Mouse (Mus musculus) bone marrow macrophage, adult 2 months (primary cell): ENCODE measurements around the gene Ltb4r2. TPM values are rescaled to one million over a fixed set of nuclear protein-coding genes. Genes with fewer than 3 reads are reported as not detected.

ENCODE experiments used
- H3K27ac ChIP-seq: 2 replicates; pipeline ENCODE4 v1.5.1; 2012; ENCODE audit warnings: low read depth, low read length; ENCODE audit not compliant: insufficient read depth
- H3K4me1 ChIP-seq: 2 replicates; pipeline ENCODE4 v1.6.1; 2012; ENCODE audit warnings: low read length; ENCODE audit not compliant: control insufficient read depth, insufficient read depth
- H3K4me3 ChIP-seq: 2 replicates; pipeline ENCODE4 v1.5.1; 2012; ENCODE audit warnings: mild to moderate bottlenecking, low read length, moderate library complexity; ENCODE audit not compliant: insufficient read depth
- CTCF ChIP-seq: IDR thresholded peaks from 2 replicates; pipeline ENCODE4 v1.5.1; 2012; ENCODE audit warnings: low read depth, mild to moderate bottlenecking, low read length, moderate library complexity
- POLR2A ChIP-seq: IDR thresholded peaks from 2 replicates; pipeline ENCODE4 v1.6.1; 2012; ENCODE audit warnings: mild to moderate bottlenecking, low read depth, low read length, borderline replicate concordance
- polyA plus RNA-seq: library from polyadenylated mRNA; stranded (reverse); fragments of >200 nt; gene quantifications from 2 replicates; pipeline ENCODE4 v1.2.4, GENCODE M21; 2012; ENCODE audit not compliant: missing spikeins, insufficient read depth, insufficient read length

Gene Ltb4r2
- polyA plus RNA-seq, 1 experiment, result 0.15 TPM

DNA sequence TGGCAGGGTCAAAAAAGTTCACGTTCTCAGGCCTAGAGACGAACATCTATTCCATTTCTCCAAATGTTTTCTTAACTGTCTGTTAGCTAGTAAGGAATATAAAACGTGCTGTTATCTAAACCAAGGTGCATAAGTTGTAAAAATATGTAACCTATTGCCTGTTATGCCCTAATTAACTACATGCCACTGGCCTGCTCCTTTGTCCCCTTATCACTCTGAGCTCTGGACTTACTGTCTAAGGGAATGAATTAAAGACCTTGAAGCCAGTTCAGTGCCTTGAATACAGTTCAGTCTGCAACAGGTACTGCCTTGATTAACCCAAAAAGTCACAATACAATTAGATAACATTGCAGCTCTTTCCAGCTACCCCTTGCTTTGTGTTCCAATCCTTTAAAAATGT lies 25.9 kb upstream of the Ltb4r2 start:
- H3K4me1 ChIP-seq, result peaks cover 27% of the 10 kb centered on the region
- no peak overlapping the region for H3K4me3 ChIP-seq
- H3K27ac ChIP-seq, result peak overlapping the region; percentile 39
- TF ChIP-seq CTCF, result no peak
- TF ChIP-seq POLR2A, result no peak

DNA sequence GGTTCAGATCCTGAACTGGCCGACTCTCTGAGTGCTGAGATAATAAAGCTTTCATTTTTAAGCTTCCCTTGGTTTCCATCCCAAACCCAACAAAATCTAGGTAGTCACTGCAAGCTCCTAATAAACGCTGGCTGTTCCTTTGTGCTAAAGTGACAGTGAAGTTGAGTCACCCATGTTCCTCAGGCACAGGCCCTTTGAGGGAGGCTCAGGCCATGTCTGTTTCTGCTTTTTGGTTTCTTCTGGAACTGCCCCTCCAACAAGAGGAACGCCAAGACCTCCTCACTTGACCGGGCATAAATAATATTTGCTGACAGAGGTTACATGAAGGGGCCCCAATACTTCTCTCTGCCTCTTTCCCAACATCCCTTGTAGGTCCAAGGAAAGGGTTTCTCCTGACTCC lies 25.5 kb upstream of the Ltb4r2 start:
- TF ChIP-seq CTCF, result no peak
- TF ChIP-seq POLR2A, result no peak
- peak overlapping the region; percentile 39 for H3K27ac ChIP-seq
- peaks cover 23% of the 10 kb centered on the region for H3K4me1 ChIP-seq
- H3K4me3 ChIP-seq, result no peak overlapping the region

DNA sequence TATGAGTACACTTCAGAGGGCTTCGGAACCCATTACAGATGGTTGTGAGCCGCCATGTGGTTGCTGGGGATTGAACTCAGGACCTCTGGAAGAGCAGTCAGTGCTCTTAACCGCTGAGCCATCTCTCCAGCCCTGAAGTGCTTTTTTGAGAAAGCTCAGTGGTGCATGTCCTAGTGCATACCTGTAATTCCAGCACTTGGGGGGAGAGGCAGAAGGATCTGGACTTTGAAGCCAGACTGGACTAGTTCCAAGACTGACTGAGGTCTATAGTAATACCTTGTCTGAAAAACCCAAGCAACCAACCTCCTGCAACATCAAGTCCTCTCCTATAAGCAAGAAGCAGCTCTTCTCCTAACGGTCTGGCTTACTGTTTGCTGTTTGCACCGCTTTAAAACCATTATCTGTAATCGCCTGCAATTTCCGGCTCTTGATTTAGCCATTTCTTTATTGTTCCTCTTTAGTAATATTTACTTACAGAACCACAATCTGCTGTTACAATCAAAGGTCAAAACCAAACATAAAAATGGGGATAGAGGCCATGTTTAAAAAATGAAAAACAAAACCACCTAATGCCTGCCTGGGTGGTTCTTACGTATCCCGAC lies 24.0 kb upstream of the Ltb4r2 start:
- peaks cover 22% of the 10 kb centered on the region for H3K4me1 ChIP-seq
- H3K4me3 ChIP-seq, result no peak overlapping the region
- no peak overlapping the region for H3K27ac ChIP-seq
- no peak for TF ChIP-seq POLR2A
- TF ChIP-seq CTCF, result no peak

DNA sequence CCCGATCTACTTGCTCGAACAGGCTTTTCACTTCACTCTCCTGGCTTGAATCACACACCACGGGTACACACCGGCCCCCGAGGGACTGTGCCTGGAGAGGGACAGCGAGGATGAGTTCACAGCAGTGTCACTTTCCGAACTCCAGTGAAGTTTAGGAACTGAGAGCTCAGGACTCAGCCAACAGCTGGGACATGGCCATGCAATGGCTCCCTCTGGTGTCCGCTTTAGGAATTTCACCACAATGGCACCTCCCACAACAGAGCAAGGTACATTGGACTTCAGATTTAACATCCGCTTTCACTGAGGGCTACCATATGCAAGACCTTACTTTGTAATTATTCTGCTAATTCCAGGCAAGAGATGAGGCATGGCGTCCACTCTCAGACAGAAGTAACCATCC lies 17.5 kb upstream of the Ltb4r2 start:
- no peak overlapping the region for H3K4me3 ChIP-seq
- peaks cover 17% of the 10 kb centered on the region for H3K4me1 ChIP-seq
- no peak overlapping the region for H3K27ac ChIP-seq
- no peak for TF ChIP-seq POLR2A
- TF ChIP-seq CTCF, result peak; percentile 68

DNA sequence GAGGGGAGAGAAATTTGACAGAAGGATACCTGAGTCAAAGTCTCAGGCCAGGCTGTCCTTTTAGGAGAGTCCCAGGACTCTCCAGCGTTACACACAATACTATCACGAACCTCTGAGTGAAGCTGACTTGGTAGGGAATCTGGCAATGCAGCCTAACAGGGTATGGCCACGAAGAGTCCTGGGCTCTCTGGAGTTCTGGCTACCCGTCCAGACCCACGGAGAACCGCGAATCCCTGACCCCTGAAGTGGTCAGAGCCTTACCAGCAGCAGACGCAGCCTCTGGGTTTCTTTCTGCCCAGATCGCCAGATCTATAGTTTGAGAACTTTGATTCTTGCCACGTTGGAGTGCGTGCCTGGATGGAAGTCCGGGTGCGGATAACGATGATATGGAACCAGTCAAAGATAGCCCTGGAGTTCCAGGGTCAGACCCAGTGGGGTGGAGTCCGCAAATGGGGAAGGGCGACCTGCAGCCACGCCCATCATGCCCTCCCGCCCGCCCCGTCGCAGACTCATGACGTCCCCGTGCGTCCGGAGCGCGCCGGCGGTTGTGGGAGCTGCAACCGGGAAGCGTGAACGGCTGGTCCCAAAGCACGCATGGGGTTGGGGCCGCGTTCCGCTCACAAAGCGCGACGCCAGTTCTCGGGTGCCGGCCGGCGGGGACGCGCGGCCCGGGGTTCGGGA lies 15.9 kb upstream of the Ltb4r2 start, which contains the start of the genes Dhrs1 and Nop9:
Gene Dhrs1, minus strand, starts transcription at position 511 of the 681 bp plus-strand sequence.
Gene Nop9, plus strand, starts transcription at position 514 of the 681 bp plus-strand sequence.
- no peak for TF ChIP-seq POLR2A
- no peak for TF ChIP-seq CTCF
- H3K4me3 ChIP-seq, result peak within 1 kb of the TSS; percentile 83
- peak within 1 kb of the TSS; percentile 40 for H3K27ac ChIP-seq
- H3K4me1 ChIP-seq, result peaks cover 17% of the 10 kb centered on the region

DNA sequence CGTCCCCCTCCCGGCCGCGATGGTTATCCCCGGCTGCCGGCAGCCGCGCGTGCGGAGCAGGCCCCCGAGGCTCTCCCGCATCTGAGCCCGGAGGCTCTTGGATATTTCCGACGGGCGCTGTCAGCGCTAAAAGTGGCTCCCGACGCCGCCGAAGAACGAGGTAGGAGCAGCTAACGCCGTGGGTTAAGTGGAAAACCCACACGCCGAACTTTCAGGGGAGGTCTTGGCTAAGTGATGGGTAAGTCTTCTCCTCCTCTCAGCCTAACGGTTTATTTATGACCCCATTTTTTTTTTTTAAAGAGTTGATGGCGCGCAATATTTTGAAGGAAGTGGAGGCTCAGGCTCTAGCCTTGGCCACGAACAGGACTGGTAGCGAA lies 15.4 kb upstream of the Ltb4r2 start:
- peak overlapping the region; percentile 83 for H3K4me3 ChIP-seq
- H3K27ac ChIP-seq, result peak overlapping the region; percentile 40
- TF ChIP-seq POLR2A (no peak), CTCF (no peak)
- H3K4me1 ChIP-seq, result peaks cover 17% of the 10 kb centered on the region

DNA sequence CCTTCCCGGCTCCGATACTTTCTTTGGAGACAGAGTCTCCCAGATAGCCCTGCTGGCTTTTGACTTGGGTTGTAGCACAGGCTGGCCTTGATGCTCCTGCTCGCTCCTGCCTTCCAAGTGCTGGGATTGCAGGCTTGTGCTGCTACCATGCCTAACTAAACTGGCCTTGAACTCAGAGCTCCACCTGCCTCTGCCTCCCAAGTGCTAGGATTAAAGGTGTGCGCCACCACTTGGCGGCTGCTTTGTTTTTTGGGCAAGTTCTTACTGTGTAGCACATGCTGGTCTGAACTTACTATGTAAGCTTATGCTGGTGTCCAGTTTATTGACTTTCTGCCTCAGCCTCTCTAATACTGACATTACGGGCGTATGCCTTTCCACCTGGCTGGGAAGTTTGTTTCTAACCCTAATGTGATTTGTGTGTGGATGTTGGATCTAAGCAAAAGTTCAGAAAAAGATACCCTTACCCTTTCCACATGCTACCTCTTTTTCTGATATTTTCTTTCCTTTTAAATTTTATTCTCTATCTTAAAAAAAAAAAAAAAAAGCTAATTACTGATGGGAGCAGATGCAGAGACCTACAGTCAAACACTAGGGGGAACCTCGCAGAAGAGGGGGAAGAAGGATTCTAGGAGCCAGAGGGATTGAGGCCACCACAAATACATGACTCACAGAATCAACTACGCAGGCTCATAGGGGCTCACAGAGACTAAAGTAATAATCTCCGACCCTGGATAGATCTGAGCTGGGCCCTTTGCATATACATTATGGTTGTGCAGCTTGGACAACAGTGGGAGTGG lies 14.0 kb upstream of the Ltb4r2 start:
- H3K4me1 ChIP-seq, result peaks cover 17% of the 10 kb centered on the region
- no peak for TF ChIP-seq CTCF
- TF ChIP-seq POLR2A, result no peak
- no peak overlapping the region for H3K27ac ChIP-seq
- H3K4me3 ChIP-seq, result peak overlapping the region; percentile 83

DNA sequence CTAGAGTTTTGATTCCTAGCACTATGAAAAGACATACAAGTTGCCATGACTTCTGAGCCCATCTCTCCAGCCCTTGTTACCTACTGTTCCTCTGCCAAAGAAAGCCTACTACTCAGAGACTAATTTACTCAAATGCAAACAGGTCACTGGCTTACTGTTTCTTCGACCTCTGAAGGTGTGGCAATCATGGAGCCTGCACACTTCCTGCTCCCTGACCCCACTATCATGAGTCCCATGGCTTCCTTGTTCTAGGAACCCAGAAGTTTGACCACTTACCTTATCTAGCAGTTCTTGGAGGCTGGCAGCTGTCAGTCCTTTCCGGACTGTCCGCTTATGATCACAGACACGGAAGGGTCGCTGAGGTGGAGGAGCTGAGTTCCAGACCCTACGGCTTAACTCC lies 3.7 kb upstream of the Ltb4r2 start:
- H3K4me3 ChIP-seq, result no peak overlapping the region
- TF ChIP-seq CTCF, result no peak
- no peak for TF ChIP-seq POLR2A
- H3K4me1 ChIP-seq, result peaks cover 10% of the 10 kb centered on the region
- no peak overlapping the region for H3K27ac ChIP-seq

DNA sequence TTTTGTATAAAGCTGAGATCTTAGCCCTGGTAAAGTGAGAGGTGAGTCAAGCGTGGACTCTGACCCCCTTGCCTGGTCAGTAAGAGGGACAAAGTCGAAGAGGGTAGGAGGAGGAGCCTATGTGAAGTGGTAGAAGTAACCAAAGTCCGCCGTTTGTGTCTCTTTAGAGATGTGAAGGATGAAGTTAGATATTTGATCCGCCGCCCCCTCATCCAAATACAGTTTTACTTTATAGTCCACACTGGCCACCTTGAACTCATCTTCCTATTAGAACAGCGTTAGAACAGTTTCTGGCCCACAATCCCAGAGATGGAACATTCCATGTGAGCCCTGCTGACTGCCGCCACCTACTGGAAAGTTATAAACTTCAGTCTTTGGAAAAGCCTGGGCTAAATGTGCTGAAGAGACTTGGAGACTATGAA lies 2.9 kb upstream of the Ltb4r2 start, which contains the start of gene Cideb:
Gene Cideb, minus strand, starts transcription at position 96 of the 422 bp plus-strand sequence.
- peaks cover 18% of the 10 kb centered on the region for H3K4me1 ChIP-seq
- H3K4me3 ChIP-seq, result no peak within 1 kb of the TSS
- no peak for TF ChIP-seq CTCF
- TF ChIP-seq POLR2A, result no peak
- no peak within 1 kb of the TSS for H3K27ac ChIP-seq
